Mouse (Mus musculus): ENCODE measurements around the gene Cp.
"Not testable (repeated sequence)": the region's sequence is repeated elsewhere in the genome, so short reads cannot be mapped to it uniquely, and the experiment has no call there.

The Cp gene

DNA sequence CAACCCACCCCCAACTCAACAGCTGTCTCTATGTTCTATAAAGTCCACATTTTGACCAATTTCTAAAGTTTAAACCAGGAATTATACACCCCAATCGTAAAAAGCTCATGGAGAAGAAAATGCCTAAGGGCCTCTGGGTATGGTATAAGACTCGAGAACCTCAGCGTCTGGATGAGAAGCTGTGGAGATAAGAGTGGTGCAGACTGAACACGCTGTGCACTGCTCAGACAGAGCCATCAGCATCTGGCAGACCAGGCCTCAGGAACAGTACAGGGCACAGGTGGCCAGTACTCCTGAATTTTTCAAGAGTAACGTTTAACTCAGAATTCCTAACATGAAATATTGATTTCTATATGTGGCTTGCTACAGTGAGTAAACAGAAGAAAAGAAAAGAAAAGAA lies 50.9 kb downstream of the Cp start:
- no peak for DNase-seq

GRCm38 (mm10) chr3:20010464-20010863 lies 53.6 kb downstream of the Cp start:
- no peak for DNase-seq

DNA sequence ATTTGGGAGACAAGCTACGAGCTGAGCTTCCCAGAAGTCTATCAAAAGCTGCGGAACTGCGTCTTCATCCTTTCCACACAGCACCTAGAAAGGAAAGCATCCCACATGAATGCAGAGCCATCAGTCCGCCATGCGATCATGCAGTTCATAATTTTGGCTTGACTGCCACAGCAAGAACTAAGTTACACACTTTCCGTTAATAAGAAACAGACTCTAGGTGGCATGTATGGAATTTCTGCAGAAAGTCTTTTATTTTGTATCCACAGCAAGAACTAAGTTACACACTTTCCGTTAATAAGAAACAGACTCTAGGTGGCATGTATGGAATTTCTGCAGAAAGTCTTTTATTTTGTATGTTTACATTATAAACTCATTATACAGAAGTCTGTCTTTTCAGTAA lies 54.1 kb downstream of the Cp start:
- DNase-seq: not testable (repeated sequence)

- no peak for DNase-seq
Measured at GRCm38 (mm10) chr3:20014454-20014853, 57.6 kb downstream of the Cp start.

DNA sequence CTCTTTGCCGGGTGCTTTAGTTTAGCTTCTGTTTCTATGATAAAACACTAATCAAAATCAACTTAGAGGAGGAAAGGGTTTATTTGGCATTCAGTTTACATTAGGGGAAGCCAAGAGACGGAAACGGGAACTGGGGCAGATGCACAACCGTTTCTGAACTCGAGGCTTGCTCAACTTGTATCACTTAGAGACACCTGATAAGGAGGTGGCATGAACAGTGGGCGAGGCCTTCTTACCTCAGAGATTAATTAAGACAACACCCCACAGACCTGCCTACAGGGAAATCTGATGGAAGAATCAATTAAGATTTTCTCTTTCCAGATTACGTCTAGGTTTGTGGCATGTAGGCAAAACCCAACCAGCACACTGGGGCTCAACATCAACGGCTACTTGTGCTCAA lies 61.2 kb downstream of the Cp start:
- no peak for DNase-seq

DNA sequence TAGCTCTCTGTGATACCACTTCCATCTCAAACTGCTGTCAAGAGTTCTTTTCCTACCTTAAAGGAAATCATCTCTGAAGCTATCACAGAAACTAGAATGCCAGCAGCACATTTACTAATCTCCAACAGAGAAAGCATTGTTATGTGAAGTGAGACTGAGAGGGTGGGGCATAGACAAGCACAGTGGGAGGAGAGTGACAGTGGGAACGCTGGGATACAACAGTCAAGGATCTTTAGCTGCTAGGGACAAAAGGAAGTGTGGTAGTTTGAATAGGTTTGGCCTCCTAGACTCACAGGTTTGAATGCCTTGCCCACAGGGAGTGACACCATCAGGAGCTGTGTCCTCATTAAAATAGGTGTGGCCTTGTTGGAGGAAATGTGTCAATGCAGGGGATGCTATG lies 67.0 kb downstream of the Cp start:
- DNase-seq: no peak

DNA sequence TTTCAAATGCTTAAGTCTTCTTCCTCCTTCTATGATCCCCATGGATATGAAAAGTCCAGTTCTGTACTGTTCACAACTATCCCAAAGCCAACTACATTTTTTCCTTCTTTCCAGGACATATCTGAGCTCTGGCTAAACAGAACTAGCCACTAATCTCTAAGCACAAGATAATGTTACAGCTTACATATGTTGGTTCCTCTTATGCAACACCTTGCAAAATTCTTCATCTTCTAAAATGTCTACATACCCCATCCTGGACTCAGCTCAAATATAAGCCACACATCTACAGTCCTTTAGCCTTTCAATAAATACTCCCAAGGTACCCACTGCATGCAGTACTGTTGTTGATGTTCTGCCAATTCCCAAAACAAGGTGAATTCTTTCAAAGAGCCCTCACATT lies 69.6 kb downstream of the Cp start:
- no peak for DNase-seq

GRCm38 (mm10) chr3:20026996-20027689 lies 70.3 kb downstream of the Cp start:
- no peak for DNase-seq

GRCm38 (mm10) chr3:20027788-20028187 lies 70.9 kb downstream of the Cp start:
- DNase-seq: no peak

GRCm38 (mm10) chr3:20028640-20029039 lies 71.8 kb downstream of the Cp start:
- DNase-seq: no peak

GRCm38 (mm10) chr3:20030807-20031206 lies 74.0 kb downstream of the Cp start:
- no peak for DNase-seq

DNA sequence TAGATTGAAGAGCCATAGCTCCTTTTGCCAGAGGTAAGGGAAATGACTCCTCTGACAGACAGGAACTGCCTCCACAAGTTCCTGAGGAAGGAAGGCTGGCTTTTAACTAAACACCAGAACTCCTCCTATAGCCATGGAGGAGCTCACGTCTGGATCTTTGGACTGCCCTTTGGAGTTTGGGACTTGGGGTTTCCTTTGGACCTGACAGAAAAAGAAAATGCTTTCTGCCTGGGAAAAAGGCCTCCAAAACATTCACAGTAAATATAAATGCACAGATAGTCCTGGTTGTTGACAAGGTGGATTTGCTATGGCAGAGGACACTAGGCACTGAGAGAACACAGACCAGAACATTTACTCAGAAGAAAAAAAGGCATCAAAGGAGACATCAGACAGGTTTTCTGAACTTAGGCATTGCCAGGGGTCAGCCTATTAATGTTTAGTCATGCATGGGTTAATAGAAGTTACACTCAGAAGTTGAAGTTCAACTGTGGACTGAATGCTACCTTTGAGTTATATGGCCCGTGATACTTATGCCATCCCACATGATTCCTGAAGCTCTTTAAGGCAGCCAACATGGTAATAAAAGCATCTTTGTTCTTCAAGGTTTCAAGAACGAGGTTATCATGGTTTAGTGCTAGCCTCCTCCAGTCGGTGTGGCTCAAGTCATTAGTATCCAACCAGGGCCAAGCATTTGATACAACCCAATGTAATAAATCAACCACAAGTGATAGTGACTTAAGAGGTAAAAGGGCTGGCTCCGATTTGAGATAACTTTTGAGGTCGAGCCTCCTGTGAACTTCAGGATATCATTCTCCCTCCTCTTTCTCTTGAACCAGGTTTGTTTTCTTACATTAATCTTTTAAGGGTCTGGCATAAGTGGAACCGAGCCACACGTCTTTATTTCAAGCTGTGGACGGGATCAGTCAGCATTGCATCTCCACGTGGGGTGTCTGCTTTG lies 77.2 kb downstream of the Cp start:
- DNase-seq: no peak

GRCm38 (mm10) chr3:20034719-20035404 lies 78.0 kb downstream of the Cp start, which contains the start of gene Hps3:
Gene Hps3, minus strand, starts transcription at chr3:20035315.
- DNase-seq: peak; percentile 90

DNA sequence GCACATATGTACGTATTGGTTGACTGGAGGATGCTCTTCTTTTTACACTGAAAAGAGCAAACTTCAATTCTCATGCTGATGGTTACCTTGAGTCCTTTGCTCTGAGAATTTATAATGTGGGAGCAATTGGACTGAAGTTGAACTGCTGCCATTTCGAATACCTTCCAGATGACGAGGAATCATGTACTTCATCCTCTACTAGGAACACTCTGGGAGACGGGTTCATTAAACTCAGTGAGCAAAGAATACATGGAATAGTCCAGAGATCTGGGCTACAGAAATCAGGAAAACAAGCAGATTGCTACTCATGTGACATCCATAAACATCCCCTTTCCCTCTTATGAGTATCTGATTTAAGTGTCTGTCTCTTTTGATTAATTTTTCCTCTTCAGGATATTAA lies 79.2 kb downstream of the Cp start:
- DNase-seq: no peak

GRCm38 (mm10) chr3:20041461-20041860 lies 84.6 kb downstream of the Cp start:
- DNase-seq: not testable (repeated sequence)

DNA sequence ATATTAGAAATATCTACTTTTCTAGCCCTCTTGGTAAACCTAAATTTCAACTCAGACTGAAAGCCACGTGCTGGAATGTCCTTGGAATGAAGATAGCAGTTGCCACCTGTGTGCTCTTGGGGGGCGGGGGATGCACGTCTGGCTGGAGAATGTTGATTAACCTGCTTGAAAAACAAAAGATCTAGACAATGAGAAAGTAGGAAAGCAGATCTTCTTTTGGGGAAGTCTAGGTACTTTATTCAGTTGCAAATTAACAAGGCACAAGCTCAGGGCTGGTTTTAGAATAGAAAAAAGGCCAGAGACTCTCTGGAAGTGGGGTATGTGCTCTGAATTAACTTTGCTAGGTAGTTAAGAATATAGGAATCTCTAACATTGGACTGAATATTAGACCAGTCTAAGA lies 87.9 kb downstream of the Cp start:
- DNase-seq: not testable (repeated sequence)

GRCm38 (mm10) chr3:20057306-20058196 lies 100.7 kb downstream of the Cp start, which contains the start of gene Hltf:
Gene Hltf, plus strand, starts transcription at chr3:20057811.
- DNase-seq: peak; percentile 95

DNA sequence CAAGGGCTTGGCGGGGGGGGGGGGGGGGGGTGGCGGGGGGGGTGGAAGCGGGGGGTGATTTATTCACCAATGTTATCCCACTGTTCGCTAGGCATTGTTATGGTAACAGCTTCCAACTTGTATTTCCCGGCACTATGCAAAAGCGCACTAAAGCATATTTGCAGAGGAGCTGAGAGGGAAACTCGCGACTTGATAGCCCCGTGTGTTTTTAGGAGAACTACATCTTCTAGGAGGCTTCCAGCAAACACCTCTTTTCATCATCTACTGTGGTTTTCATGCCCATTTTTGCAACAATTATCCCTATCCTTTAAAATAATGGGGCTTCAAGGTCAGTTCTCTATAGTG lies 101.3 kb downstream of the Cp start:
- DNase-seq: no peak
